Mouse (Mus musculus) heart, adult 2 months (tissue): ENCODE data around the gene Extl1. TPM values are rescaled to one million over a fixed set of nuclear protein-coding genes. Genes with fewer than 3 reads are reported as not detected.

Source experiments
- DNase-seq, 2 experiments: peaks; one replicate each; pipeline ENCODE4 v3.0.0; 2021
- H3K27ac ChIP-seq: fragments of 200-600 bp; 2 replicates; pipeline ENCODE4 v1.8.1; 2022
- H3K27me3 ChIP-seq: fragments of 200-500 bp; 2 replicates; pipeline ENCODE4 v1.6.1; 2012; ENCODE audit warnings: mild to moderate bottlenecking, low read length, inconsistent platforms, mixed read lengths; ENCODE audit not compliant: control insufficient read depth, insufficient read depth
- H3K36me3 ChIP-seq: fragments of 200-500 bp; 2 replicates; pipeline ENCODE4 v1.6.1; 2012; ENCODE audit warnings: low read length, inconsistent platforms; ENCODE audit not compliant: control insufficient read depth, insufficient read depth
- H3K4me1 ChIP-seq: fragments of 200-500 bp; 2 replicates; pipeline ENCODE4 v1.6.1; 2011; ENCODE audit warnings: low read length; ENCODE audit not compliant: control insufficient read depth, insufficient read depth
- H3K4me3 ChIP-seq: fragments of 200-600 bp; 2 replicates; pipeline ENCODE4 v1.8.1; 2022
- H3K79me2 ChIP-seq: fragments of 200-500 bp; replicated peaks from 2 replicates; pipeline ENCODE4 v1.6.1; 2012; ENCODE audit warnings: mild to moderate bottlenecking, inconsistent platforms, low read length, moderate library complexity, mixed read lengths; ENCODE audit not compliant: control insufficient read depth, insufficient read depth
- H3K9ac ChIP-seq: fragments of 200-500 bp; 2 replicates; pipeline ENCODE4 v1.6.1; 2012; ENCODE audit warnings: low read depth, mild to moderate bottlenecking, control low read depth, inconsistent platforms, low read length, mixed read lengths
- CTCF ChIP-seq: fragments of 200-600 bp; IDR thresholded peaks from 2 replicates; pipeline ENCODE4 v1.8.1; 2022; ENCODE audit warnings: antibody characterized with exemption, mild to moderate bottlenecking, moderate library complexity
- EP300 ChIP-seq: fragments of 200-500 bp; IDR thresholded peaks from 2 replicates; pipeline ENCODE4 v1.6.1; 2011; ENCODE audit warnings: low read depth, low read length, control low read depth; ENCODE audit not compliant: insufficient read depth
- POLR2A ChIP-seq: fragments of 200-500 bp; IDR thresholded peaks from 2 replicates; pipeline ENCODE4 v1.6.1; 2011; ENCODE audit warnings: mild to moderate bottlenecking, low read depth, low read length, control low read depth; ENCODE audit not compliant: insufficient read depth
- WGBS: fragments of 180-500 bp; shearing (Covaris S2); methylation state at CpG from one replicate; pipeline ENCODE4 v1.1.7; 2018; 5-methylcytosine and 5-hydroxymethylcytosine counted together
- intact Hi-C: fragments of 180-260 bp; cut with DNase I; formaldehyde crosslinking; loops from one replicate; pipeline ENCODE4 v1.15.1; 2025
- polyA plus RNA-seq: library from polyadenylated mRNA; depleted of rRNA; stranded (reverse); fragments of >200 nt; gene quantifications from 2 replicates; pipeline ENCODE4 v1.2.3, GENCODE M21; 2012
- total RNA-seq, 2 experiments: library from RNA; stranded (reverse); gene quantifications; 2 replicates each; pipeline ENCODE4 v1.2.3; 2021

The Extl1 gene
- total and polyA plus RNA-seq, 3 experiments, result 18.0 to 23.7 (median 19.6) TPM

DNA sequence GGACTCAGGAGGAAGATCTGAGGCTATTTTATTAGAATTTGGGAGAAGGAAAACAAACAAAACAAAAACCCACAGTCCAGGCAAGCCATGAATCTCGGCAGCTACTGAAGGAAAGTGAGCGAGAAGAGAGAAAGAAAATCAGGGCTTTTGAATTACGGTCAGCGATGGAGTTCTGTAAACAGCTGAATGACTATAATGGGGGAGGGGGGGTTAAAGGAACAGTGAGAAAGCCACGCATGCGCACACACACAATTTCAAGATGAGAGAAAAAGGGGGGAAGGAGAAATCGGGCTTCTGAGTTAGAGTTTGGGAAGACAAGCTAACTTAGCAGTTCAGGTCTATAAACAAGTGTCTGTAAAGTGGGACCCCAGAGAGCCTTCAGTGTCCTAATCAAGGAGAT is 30.7 kb downstream of the Extl1 start:
- 92% methylated on average over 7 of the region's 7 CpGs for WGBS
- no peak for DNase-seq
- no peaks in the 10 kb centered on the region for H3K36me3 ChIP-seq
- H3K4me3 ChIP-seq, result no peak overlapping the region
- no peak overlapping the region for H3K27ac ChIP-seq
- no peaks in the 10 kb centered on the region for H3K79me2 ChIP-seq
- H3K27me3 ChIP-seq, result no peaks in the 10 kb centered on the region
- H3K9ac ChIP-seq, result no peak overlapping the region
- TF ChIP-seq CTCF, result no peak
- no peak for TF ChIP-seq POLR2A
- TF ChIP-seq EP300, result no peak
- intact Hi-C loops, result no loop called here
- H3K4me1 ChIP-seq, result peaks cover 8% of the 10 kb centered on the region

DNA sequence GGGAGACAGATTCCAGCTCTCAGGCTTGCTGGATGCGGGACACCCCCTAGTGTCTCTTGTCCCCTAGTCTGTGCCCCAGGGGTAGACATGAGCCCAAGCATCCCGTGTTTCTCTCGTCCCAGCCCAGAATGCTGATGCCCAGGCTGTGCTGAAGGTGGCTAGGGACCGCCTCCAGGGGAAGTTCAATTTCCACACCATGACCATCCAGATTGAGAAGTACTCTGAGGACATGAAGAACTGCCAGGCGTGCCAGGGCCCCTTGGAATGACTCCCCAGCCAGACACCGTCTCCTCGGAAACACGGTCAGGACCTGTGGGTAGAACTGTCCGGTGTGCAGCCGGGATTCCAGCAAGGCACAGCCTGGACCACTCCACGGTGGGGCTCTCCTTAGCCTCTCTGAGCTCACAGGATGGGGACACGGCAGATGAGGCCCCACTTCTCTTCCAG is 31.4 kb downstream of the Extl1 start:
- H3K79me2 ChIP-seq, result no peaks in the 10 kb centered on the region
- H3K4me3 ChIP-seq, result no peak overlapping the region
- H3K27me3 ChIP-seq, result no peaks in the 10 kb centered on the region
- peaks cover 8% of the 10 kb centered on the region for H3K4me1 ChIP-seq
- DNase-seq, result no peak
- no peak overlapping the region for H3K27ac ChIP-seq
- H3K9ac ChIP-seq, result no peak overlapping the region
- H3K36me3 ChIP-seq, result no peaks in the 10 kb centered on the region
- intact Hi-C loops, result no loop called here
- TF ChIP-seq POLR2A (no peak), EP300 (no peak), CTCF (no peak)
- 80% methylated on average over 12 of the region's 12 CpGs for WGBS

DNA sequence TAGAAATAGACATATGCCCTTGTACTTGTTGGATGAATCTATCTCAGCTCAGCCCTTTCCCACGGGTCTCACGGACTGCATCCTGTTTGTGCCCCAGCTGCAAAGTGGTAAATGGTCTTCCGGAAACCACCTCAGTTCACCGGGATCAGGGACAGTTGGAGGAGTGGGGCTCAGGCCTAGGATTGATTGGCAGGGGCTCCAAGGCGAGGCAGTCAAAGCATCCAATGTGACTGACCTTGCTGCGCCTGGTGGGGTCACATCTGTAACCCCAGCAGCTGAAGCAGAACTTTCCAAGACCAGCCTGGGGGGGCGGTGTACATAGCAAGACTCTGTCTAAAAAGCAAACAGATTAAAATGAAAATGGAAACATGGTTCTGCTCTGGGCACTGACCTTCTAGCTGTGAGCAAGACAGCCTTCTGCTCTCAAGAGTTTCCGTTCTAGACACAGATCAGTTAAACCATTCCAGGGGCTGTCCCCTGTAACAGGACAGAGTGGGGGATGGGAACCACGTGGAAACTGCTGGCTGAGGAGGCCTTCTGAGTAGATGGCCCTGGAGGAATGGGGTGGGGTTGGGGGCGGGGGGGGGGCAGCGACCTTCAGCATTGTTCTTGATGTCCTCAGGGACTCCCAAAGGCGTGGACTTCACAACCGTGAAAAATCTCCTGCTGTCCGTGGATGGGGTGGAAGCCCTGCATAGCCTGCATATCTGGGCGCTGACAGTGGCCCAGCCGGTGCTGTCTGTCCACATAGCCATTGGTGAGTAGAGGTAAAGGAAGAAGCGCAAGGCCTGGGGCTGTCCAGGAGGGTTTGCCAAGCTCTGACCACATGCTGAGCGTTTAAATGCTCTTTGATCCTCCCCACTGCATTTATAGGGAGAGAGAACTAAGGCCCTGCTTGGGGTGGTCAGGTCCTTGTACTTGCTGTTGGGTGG is 32.1 kb downstream of the Extl1 start:
- intact Hi-C loops, result no loop called here
- no peaks in the 10 kb centered on the region for H3K79me2 ChIP-seq
- 35% methylated on average over 18 of the region's 18 CpGs for WGBS
- H3K36me3 ChIP-seq, result no peaks in the 10 kb centered on the region
- DNase-seq, result no peak
- no peak overlapping the region for H3K9ac ChIP-seq
- H3K27me3 ChIP-seq, result no peaks in the 10 kb centered on the region
- TF ChIP-seq POLR2A (no peak), CTCF (no peak), EP300 (no peak)
- H3K4me1 ChIP-seq, result peaks cover 5% of the 10 kb centered on the region
- H3K4me3 ChIP-seq, result no peak overlapping the region
- no peak overlapping the region for H3K27ac ChIP-seq

DNA sequence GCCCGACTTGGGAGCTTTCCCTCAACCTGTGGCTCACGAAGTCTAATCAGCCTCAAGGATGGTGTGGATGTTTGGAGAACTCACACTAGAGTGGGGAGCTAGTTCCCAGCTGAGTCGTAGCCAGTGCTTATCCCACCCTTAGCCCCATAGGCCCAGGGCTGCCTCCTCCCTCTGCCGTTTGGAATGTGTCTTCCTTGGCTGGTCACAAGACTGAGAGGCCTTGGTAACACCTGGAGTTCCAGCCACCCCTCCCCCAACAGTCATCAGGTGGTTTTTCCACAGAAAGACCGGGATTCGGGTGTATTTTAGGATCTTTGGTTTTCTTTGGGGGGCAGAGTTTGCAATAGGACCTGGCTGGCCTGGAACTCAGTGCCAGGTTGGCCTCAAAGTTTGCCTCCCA is 33.0 kb downstream of the Extl1 start:
- Histone ChIP-seq H3K79me2 (no peaks in the 10 kb centered on the region), H3K9ac (no peak overlapping the region), H3K27me3 (no peaks in the 10 kb centered on the region), H3K4me1 (peaks cover 1% of the 10 kb centered on the region; the same call in 1 of the 2 replicates), H3K36me3 (no peaks in the 10 kb centered on the region), H3K4me3 (no peak overlapping the region), H3K27ac (no peak overlapping the region)
- TF ChIP-seq POLR2A (no peak), EP300 (no peak), CTCF (no peak)
- 91% methylated on average over 6 of the region's 6 CpGs for WGBS
- DNase-seq, result no peak
- intact Hi-C loops, result no loop called here

DNA sequence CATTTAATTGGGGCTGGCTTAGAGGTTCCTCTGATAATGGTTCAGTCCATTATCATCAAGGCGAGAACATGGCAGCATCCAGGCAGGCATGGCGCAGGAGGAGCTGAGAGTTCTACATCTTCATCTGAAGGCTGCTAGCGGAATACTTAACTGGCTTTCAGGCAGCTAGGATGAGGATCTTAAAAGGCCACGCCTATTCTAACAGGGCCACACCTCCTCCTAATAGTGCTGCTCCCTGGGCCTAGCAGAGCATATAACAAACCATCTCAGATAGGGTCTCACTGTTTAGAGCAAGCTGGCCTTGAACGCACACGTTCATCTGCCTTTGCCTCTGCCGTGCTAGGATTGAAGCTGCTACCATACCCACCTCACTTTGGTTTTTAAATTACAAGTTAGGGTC is 33.8 kb downstream of the Extl1 start:
- Histone ChIP-seq H3K4me3 (no peak overlapping the region), H3K27ac (no peak overlapping the region), H3K4me1 (no peaks in the 10 kb centered on the region; the same call in 1 of the 2 replicates), H3K79me2 (no peaks in the 10 kb centered on the region), H3K27me3 (peaks cover 2% of the 10 kb centered on the region; the same call in 1 of the 2 replicates), H3K36me3 (no peaks in the 10 kb centered on the region), H3K9ac (no peak overlapping the region)
- intact Hi-C loops, result no loop called here
- DNase-seq, result no peak
- 95% methylated on average over 7 of the region's 7 CpGs for WGBS
- TF ChIP-seq CTCF (no peak), POLR2A (no peak), EP300 (no peak)

DNA sequence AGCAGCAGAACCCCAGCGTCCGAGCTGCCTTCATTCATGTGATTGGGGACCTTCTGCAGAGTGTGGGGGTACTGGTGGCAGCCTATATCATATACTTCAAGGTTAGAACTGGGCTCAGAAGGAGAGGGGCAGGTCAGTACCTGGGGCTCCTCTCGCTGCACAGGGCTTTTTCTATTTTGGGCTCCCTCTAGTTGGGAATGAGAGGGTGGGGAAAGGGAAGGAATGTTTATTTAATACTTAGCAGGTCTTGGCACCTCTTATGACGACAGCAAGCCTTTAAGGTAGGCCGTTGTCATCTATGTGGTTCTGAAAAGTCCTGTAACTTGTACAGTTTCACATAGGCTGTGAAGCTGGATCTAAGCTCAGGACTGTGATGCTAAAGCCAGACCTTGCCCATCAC is 35.1 kb downstream of the Extl1 start:
- DNase-seq, result no peak
- Histone ChIP-seq H3K36me3 (no peaks in the 10 kb centered on the region), H3K4me1 (no peaks in the 10 kb centered on the region; the same call in 1 of the 2 replicates), H3K9ac (no peak overlapping the region), H3K4me3 (no peak overlapping the region), H3K79me2 (no peaks in the 10 kb centered on the region), H3K27me3 (peaks cover 5% of the 10 kb centered on the region), H3K27ac (no peak overlapping the region)
- WGBS, result 58% methylated on average over 5 of the region's 5 CpGs
- intact Hi-C loops, result no loop called here
- no peak for TF ChIP-seq POLR2A
- no peak for TF ChIP-seq EP300
- TF ChIP-seq CTCF, result no peak
